In genomic region chr15:101165658-101166437, GRCm38 (mm10) we compare ENCODE assay signal across 17 mouse cellular contexts. TPM values are rescaled to one million over a fixed set of nuclear protein-coding genes. Genes with fewer than 3 reads are reported as not detected.
DNase-seq lines count a peak whose midpoint lies in the region; ATAC-seq and TF ChIP-seq lines count a peak whose summit lies in the region.
"Had no signal": no experiment of that assay in that cellular context is flagged by ENCODE, and none has a peak within 500 bp of the region (broad histone marks: within the 10 kb centered on the region; RNA-seq: fewer than 3 reads in every experiment).

No protein-coding gene starts in this region.

- TF ChIP-seq CTCF in cerebellum, adult 2 months (IDR thresholded peaks at IDR 0.05; ENCODE audit: borderline replicate concordance, insufficient read depth, low read depth, low read length), result no peak
- no peak for TF ChIP-seq CTCF in kidney, postnatal 0 days (IDR thresholded peaks at IDR 0.05; ENCODE audit: low read depth)
- TF ChIP-seq CTCF in stomach, postnatal 0 days (IDR thresholded peaks at IDR 0.05; ENCODE audit: low read depth), result no peak
- TF ChIP-seq CTCF in thymus, adult 2 months (IDR thresholded peaks at IDR 0.05; ENCODE audit: borderline replicate concordance, control insufficient read depth, extremely low read depth, insufficient read depth, low read length, poor library complexity), result no peak

- H3K9ac ChIP-seq in kidney, postnatal 0 days (ENCODE audit: low read depth, low read length), result no peak overlapping the region
- H3K9ac ChIP-seq in stomach, postnatal 0 days (ENCODE audit: low read length), result no peak overlapping the region
- H3K9ac ChIP-seq: embryonic facial prominence, embryonic 15.5 days; forebrain, embryonic 15.5 days; liver, embryonic 14.5 days had no signal

- H3K36me3 ChIP-seq in kidney, postnatal 0 days (ENCODE audit: insufficient read depth, low read length), result no peaks in the 10 kb centered on the region
- no peaks in the 10 kb centered on the region for H3K36me3 ChIP-seq in stomach, postnatal 0 days (ENCODE audit: control insufficient read depth, insufficient read depth, low read length)
- H3K36me3 ChIP-seq in thymus, adult 2 months (ENCODE audit: control insufficient read depth, insufficient read depth, low read length), result no peaks in the 10 kb centered on the region
- H3K36me3 ChIP-seq: embryonic facial prominence, embryonic 15.5 days; forebrain, embryonic 15.5 days; hindbrain, embryonic 10.5 days had no signal

- TF ChIP-seq EP300 in stomach, postnatal 0 days (optimal IDR thresholded peaks at IDR 0.05), result no peak

- no peaks in the 10 kb centered on the region for H3K9me3 ChIP-seq in kidney, postnatal 0 days (replicated peaks; ENCODE audit: low read length)
- no peaks in the 10 kb centered on the region for H3K9me3 ChIP-seq in stomach, postnatal 0 days (ENCODE audit: control insufficient read depth, low read length)
- H3K9me3 ChIP-seq: embryonic facial prominence, embryonic 15.5 days; forebrain, embryonic 15.5 days; hindbrain, embryonic 10.5 days had no signal

- H3K27ac ChIP-seq in cerebellum, adult 2 months (ENCODE audit: insufficient read depth, low read length), result no peak overlapping the region
- peak overlapping the region; percentile 66 for H3K27ac ChIP-seq in kidney, postnatal 0 days
- peak overlapping the region; percentile 84 for H3K27ac ChIP-seq in stomach, postnatal 0 days (replicated peaks)
- no peak overlapping the region for H3K27ac ChIP-seq in thymus, adult 2 months (ENCODE audit: control insufficient read depth, insufficient read depth, low read length)
- H3K27ac ChIP-seq: embryonic facial prominence, embryonic 15.5 days; forebrain, embryonic 15.5 days; heart, adult 2 months; hindbrain, embryonic 10.5 days; liver, embryonic 14.5 days had no signal

- TF ChIP-seq POLR2A in cerebellum, adult 2 months (IDR thresholded peaks at IDR 0.05; ENCODE audit: borderline replicate concordance, insufficient read depth, low read length), result no peak
- TF ChIP-seq POLR2A in thymus, adult 2 months (IDR thresholded peaks at IDR 0.05; ENCODE audit: control insufficient read depth, extremely low read depth, insufficient read depth, low read length, poor library complexity), result no peak

- peak; percentile 51 to 57 for DNase-seq in cerebellum, adult 2 months
- DNase-seq in cerebellum, postnatal 10 days, result no peak
- peak; percentile 71 for DNase-seq in urinary bladder, postnatal 14 days (ENCODE audit: low spot score)
- DNase-seq in urinary bladder, postnatal 25 days (ENCODE audit: low spot score), result no peak
- DNase-seq in kidney, postnatal 0 days (ENCODE audit: low spot score), result no peak
- DNase-seq in stomach, postnatal 0 days (ENCODE audit: low spot score), result peak; percentile 79
- no peak for DNase-seq in right cerebral cortex, postnatal 10 days (ENCODE audit: low spot score in 2 of 2)
- DNase-seq in thymus, adult 2 months, result no peak
- DNase-seq: heart, adult 2 months; retina, postnatal 1 day; thymus, postnatal 4 days had no signal

- ATAC-seq in kidney, postnatal 0 days (replicated peaks; ENCODE audit: low FRiP score, low read depth), result peak; percentile 53
- peak; percentile 72 for ATAC-seq in stomach, postnatal 0 days (ENCODE audit: low FRiP score, low TSS enrichment)
- ATAC-seq: forebrain, embryonic 15.5 days had no signal

- H3K27me3 ChIP-seq in cerebellum, adult 2 months (ENCODE audit: control insufficient read depth, insufficient read depth, low read length), result no peaks in the 10 kb centered on the region
- no peaks in the 10 kb centered on the region for H3K27me3 ChIP-seq in kidney, postnatal 0 days (ENCODE audit: insufficient read depth, low read length)
- H3K27me3 ChIP-seq in stomach, postnatal 0 days (ENCODE audit: control insufficient read depth, insufficient read depth, low read length), result no peaks in the 10 kb centered on the region
- H3K27me3 ChIP-seq in thymus, adult 2 months (ENCODE audit: control insufficient read depth, insufficient read depth, low read length), result no peaks in the 10 kb centered on the region
- H3K27me3 ChIP-seq: embryonic facial prominence, embryonic 15.5 days; forebrain, embryonic 15.5 days had no signal

- H3K4me3 ChIP-seq in cerebellum, adult 2 months (replicated peaks; ENCODE audit: insufficient read depth, low read depth, low read length), result no peak overlapping the region
- H3K4me3 ChIP-seq in kidney, postnatal 0 days (replicated peaks; ENCODE audit: low read depth, low read length), result no peak overlapping the region
- no peak overlapping the region for H3K4me3 ChIP-seq in stomach, postnatal 0 days (ENCODE audit: low read depth, low read length)
- H3K4me3 ChIP-seq in thymus, adult 2 months (ENCODE audit: control insufficient read depth, insufficient read depth, low read length), result no peak overlapping the region
- H3K4me3 ChIP-seq: embryonic facial prominence, embryonic 15.5 days; forebrain, embryonic 15.5 days; heart, adult 2 months; hindbrain, embryonic 10.5 days had no signal

- H3K4me2 ChIP-seq in kidney, postnatal 0 days (ENCODE audit: low read length), result no peak overlapping the region
- no peak overlapping the region for H3K4me2 ChIP-seq in stomach, postnatal 0 days (replicated peaks; ENCODE audit: low read depth)
- H3K4me2 ChIP-seq: embryonic facial prominence, embryonic 15.5 days; forebrain, embryonic 15.5 days; midbrain, embryonic 11.5 days had no signal

- peaks cover 7% of the 10 kb centered on the region for H3K4me1 ChIP-seq in cerebellum, adult 2 months (ENCODE audit: control insufficient read depth, insufficient read depth, low read length)
- H3K4me1 ChIP-seq in kidney, postnatal 0 days (replicated peaks; ENCODE audit: insufficient read depth, low read length), result peaks cover 20% of the 10 kb centered on the region
- H3K4me1 ChIP-seq in stomach, postnatal 0 days (replicated peaks; ENCODE audit: control insufficient read depth, insufficient read depth), result peaks cover 19% of the 10 kb centered on the region
- H3K4me1 ChIP-seq in thymus, adult 2 months (replicated peaks; ENCODE audit: control insufficient read depth, insufficient read depth, low read length), result no peaks in the 10 kb centered on the region

- 33% methylated on average over 16 of the region's 16 CpGs for whole genome bisulfite sequencing in cerebellum, adult 2 months
- 42% methylated on average over 16 of the region's 16 CpGs for WGBS in kidney, postnatal 0 days
- 50% methylated on average over 16 of the region's 16 CpGs for WGBS in stomach, postnatal 0 days
- 77% methylated on average over 16 of the region's 16 CpGs for WGBS in thymus, adult 2 months

RNA-seq across cellular contexts. Expression of gene Acvr1b, which starts 8.0 kb away (rescaled TPM):
- polyA plus RNA-seq in cerebellum, adult 2 months (2012; rRNA removed), result 54.5 and 55.2 TPM in 2 replicates
- polyA plus RNA-seq in kidney, postnatal 0 days (2015; fragmentation: Nextera tagmentation; extraction: Ambion mirVana), result 5.8 and 6.4 TPM in 2 replicates
- polyA plus RNA-seq in stomach, postnatal 0 days (2015; fragmentation: Nextera tagmentation; extraction: Ambion mirVana), result 6.9 and 8.1 TPM in 2 replicates
- polyA plus RNA-seq in thymus, adult 2 months (2012; rRNA removed), result 34.9 and 35.3 TPM in 2 replicates

RNA-seq across cellular contexts. Expression of gene Acvrl1, which starts 37.5 kb away (rescaled TPM):
- polyA plus RNA-seq in cerebellum, adult 2 months (2012; rRNA removed), result 15.3 and 17.2 TPM in 2 replicates
- polyA plus RNA-seq in kidney, postnatal 0 days (2015; fragmentation: Nextera tagmentation; extraction: Ambion mirVana), result 16.9 and 17.8 TPM in 2 replicates
- polyA plus RNA-seq in stomach, postnatal 0 days (2015; fragmentation: Nextera tagmentation; extraction: Ambion mirVana), result 13.5 and 15.2 TPM in 2 replicates
- 27.2 and 34.2 TPM in 2 replicates for polyA plus RNA-seq in thymus, adult 2 months (2012; rRNA removed)

RNA-seq across cellular contexts. Expression of gene Ankrd33, which starts 50.3 kb away (rescaled TPM):
- 0.10 and 0.33 TPM in 2 replicates for polyA plus RNA-seq in cerebellum, adult 2 months (2012; rRNA removed)
- polyA plus RNA-seq in kidney, postnatal 0 days (2015; fragmentation: Nextera tagmentation; extraction: Ambion mirVana), result not detected in 2 replicates
- not detected in 2 replicates for polyA plus RNA-seq in stomach, postnatal 0 days (2015; fragmentation: Nextera tagmentation; extraction: Ambion mirVana)
- not detected in 2 replicates for polyA plus RNA-seq in thymus, adult 2 months (2012; rRNA removed)
- polyA plus RNA-seq: C2C12; embryonic facial prominence, embryonic 15.5 days; forebrain, embryonic 15.5 days; heart, adult 2 months; hindbrain, embryonic 10.5 days; liver, embryonic 14.5 days; midbrain, embryonic 11.5 days had no signal

RNA-seq across cellular contexts. Expression of gene Grasp, which starts 58.1 kb away (rescaled TPM):
- polyA plus RNA-seq in cerebellum, adult 2 months (2012; rRNA removed), result 5.0 and 5.3 TPM in 2 replicates
- polyA plus RNA-seq in kidney, postnatal 0 days (2015; fragmentation: Nextera tagmentation; extraction: Ambion mirVana), result 3.7 and 4.0 TPM in 2 replicates
- 2.0 TPM in 2 replicates for polyA plus RNA-seq in stomach, postnatal 0 days (2015; fragmentation: Nextera tagmentation; extraction: Ambion mirVana)
- 10.2 and 15.4 TPM in 2 replicates for polyA plus RNA-seq in thymus, adult 2 months (2012; rRNA removed)

Comparison
In these comparisons a context has a peak if more than half of its experiments do, and no peak if none do; other contexts are left out.
1. DNase-seq: peak in cerebellum, adult 2 months (2 of 2), urinary bladder, postnatal 14 days (single experiment) and stomach, postnatal 0 days (single experiment); none in cerebellum, postnatal 10 days (0 of 2), urinary bladder, postnatal 25 days (single experiment), kidney, postnatal 0 days (single experiment), right cerebral cortex, postnatal 10 days (0 of 2) and thymus, adult 2 months (single experiment).
2. H3K27ac ChIP-seq: peak in kidney, postnatal 0 days (single experiment) and stomach, postnatal 0 days (single experiment); none in cerebellum, adult 2 months (single experiment) and thymus, adult 2 months (single experiment).